Mouse (Mus musculus) heart, postnatal 4 days (tissue): Measurements from ENCODE around the gene Kiss1r. TPM values are rescaled to one million over a fixed set of nuclear protein-coding genes. Genes with fewer than 3 reads are reported as not detected.

Experiments
- DNase-seq: peaks from one replicate; pipeline ENCODE4 v3.0.0; 2021
- total RNA-seq, 2 experiments: library from RNA; stranded (reverse); gene quantifications; 2 replicates each; pipeline ENCODE4 v1.2.3; 2021

The Kiss1r gene
- total RNA-seq, 2 experiments from 2014 or later = 0.25 to 0.33 TPM

DNA sequence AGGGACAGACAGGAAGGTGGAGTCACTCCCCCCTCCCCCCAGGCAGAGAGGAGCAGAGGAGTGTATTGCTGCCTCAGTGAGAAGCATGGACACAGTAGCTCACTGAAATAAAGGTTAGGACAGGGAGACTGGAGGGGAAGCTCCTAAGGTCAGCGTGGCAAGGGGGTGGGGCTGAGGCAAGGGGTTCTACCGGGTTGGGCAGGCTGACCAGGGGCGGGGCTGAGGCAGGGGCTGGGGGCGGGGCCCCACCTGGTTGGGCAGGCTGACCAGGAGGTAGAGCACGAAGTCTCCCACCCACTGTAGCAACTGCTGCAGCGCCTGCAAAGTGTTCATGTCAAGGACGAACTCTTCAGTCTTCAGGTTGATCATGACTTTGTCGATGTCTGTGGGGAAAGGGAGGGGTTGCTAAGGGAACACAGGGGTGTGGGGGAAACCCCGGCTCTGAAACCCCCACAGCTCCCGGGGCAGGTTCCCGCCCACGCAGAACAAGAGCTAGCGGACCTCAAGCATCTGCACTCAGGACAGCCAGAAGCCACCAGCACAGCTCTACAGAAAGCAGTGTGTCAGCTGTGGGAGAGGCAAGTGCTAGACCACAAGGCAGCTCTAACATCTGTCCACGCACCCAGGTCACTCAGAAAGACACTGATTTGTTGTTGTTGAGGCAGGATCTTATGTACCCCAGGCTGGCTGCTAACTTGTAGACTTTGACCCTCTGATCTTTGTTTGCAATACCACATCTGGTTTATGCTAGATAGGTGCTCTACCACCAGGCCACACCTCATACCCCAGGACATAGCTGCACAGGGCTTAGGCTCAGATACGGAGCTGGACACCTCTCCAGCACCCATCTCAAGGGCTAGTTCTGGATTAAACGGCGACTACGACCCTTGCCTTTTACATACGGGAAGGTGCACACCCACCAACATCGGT, 19.2 kb upstream of the Kiss1r start:
- DNase-seq = no peak

DNA sequence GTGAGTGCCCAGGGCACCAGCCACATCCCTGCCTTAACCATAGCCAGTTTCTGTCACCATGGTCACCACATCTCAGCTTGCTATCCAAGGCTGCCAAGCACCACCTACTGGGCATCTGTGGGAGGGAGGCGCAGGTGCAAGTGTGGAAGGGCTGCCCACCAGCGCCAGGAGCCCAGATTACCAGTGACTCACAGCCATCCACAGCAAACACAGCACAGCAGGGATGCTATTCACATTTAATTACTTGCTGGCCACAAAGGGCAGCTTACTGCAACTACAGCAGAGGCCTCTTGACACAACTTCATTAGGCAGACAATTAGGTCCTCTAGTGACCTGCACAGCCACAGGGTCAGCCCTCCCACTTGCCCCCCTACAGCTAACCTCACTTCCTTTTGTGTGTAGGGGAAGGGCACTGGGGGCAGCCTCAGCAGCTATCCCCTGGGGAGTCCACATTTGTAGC, 15.8 kb upstream of the Kiss1r start:
- no peak for DNase-seq

DNA sequence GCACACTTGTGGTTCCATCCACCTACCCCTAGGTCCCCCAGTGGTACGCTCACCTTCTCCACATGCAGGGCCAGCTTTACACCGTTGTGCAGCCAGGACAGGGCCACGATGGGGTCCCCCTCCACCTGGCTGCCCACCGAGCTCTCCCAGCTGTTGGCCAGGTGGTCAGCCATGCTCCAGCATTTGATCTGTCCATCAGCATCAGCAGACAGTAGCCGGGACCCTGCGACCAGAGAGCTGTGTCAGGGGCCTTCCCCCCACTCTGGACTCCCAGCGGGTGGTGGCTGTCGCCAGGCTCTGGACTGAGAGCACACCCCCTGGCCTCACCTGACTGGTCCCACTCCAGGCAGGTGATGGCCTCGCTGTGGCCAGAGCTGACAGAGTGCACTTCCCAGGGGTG, 10.1 kb upstream of the Kiss1r start:
- no peak for DNase-seq

- no peak for DNase-seq
Observed at GRCm38 (mm10) chr10:79907415-79907814, 9.4 kb upstream of the Kiss1r start.

- DNase-seq = peak; percentile 97
Observed at GRCm38 (mm10) chr10:79908167-79909091, 8.3 kb upstream of the Kiss1r start, which contains the start of gene Med16. Gene Med16, minus strand, starts transcription at chr10:79908923.

- no peak for DNase-seq
Observed at GRCm38 (mm10) chr10:79909092-79909922, 7.5 kb upstream of the Kiss1r start.

GRCm38 (mm10) chr10:79910556-79910955, 6.2 kb upstream of the Kiss1r start, which contains the start of gene Gm26602:
Gene Gm26602, plus strand, starts transcription at chr10:79910856.
- no peak for DNase-seq

- no peak for DNase-seq
Observed at GRCm38 (mm10) chr10:79912412-79912811, 4.4 kb upstream of the Kiss1r start.

- DNase-seq = no peak
Observed at GRCm38 (mm10) chr10:79914131-79914947, 2.4 kb upstream of the Kiss1r start.

DNA sequence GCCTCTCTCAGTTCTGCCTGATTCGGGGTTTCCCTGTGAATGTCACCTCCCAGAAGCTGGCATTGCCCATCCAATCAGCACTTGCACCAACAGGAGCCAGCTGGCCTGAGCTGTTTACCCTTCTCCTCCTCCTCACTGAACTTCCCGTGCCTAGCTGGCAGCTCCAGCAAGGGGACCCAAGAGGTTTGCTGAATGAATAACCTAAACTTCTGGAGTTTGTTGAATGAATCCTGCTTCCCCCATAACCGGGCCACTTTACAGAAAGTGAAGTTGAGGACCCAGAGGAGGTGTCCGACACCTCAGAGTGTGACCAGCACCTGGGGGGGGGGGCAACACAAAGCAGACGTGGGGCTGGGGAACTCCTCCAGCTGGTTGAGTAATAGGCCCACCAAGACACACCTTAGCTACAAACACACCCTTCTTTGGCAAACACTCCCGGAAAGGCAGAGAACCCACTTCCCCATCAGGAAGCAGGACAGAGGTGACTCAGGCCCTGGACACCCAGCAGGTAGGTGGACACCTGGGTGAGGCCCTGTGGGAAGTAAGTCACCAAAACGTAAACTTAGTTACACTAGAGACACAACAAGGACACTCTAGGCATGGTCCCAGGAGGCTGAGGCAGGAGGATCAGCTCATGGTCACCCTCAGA, 1.7 kb upstream of the Kiss1r start:
- no peak for DNase-seq

- no peak for DNase-seq
Observed at GRCm38 (mm10) chr10:79916081-79916480, 690 bp upstream of the Kiss1r start.

GRCm38 (mm10) chr10:79917532-79918100, 845 bp downstream of the Kiss1r start:
- DNase-seq = no peak

GRCm38 (mm10) chr10:79918231-79919078, 1.7 kb downstream of the Kiss1r start:
- DNase-seq = no peak

- DNase-seq = no peak
Observed at GRCm38 (mm10) chr10:79919251-79919849, 2.6 kb downstream of the Kiss1r start.

DNA sequence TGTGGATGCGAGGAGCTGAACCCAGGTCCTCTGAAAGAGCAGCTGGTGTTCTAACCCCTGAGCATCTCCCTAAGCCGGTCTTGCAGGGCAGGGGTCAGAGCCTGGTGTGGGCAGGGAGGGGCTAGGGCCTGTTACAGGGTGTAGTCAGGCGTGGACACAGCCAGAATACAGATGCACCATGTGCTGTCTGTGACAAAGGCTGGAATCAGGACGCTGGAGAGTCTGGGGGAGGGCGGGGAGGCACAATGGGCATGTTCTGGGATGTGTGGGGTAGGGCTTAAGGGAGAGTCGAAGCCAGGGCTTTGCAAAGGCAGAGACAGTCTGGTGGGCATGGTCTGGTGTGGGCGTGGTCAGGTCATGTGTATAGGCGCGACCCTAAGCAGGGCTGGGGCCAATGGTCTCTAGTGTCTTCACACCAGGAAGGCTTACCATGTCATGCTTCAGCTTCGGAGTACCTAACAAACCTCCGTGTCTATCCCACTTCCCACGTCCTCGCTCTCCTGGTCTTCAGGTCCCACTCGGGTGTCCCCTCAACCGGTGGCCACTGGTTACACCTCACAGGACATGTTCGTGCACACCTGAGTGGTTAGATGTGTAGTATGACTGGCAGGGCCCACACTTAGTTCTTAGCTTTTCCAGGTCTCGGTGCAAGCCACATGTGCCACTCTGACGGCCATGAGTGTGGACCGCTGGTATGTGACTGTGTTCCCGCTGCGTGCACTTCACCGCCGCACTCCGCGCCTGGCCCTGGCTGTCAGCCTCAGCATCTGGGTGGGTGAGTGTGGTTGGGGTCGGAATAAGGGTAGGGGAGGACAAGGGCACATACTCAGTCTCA, 3.5 kb downstream of the Kiss1r start:
- no peak for DNase-seq

- no peak for DNase-seq
Observed at GRCm38 (mm10) chr10:79920958-79921535, 4.3 kb downstream of the Kiss1r start, which contains the start of gene R3hdm4. Gene R3hdm4, minus strand, starts transcription at chr10:79921208.

- no peak for DNase-seq
Observed at GRCm38 (mm10) chr10:79921572-79921971, 4.8 kb downstream of the Kiss1r start.
